In genomic region chr9:113837001-113837400, GRCm38 (mm10) we compare ENCODE assay signal across 26 mouse cellular contexts.
"Had no signal": no experiment of that assay in that cellular context is flagged by ENCODE, and none has a peak within 500 bp of the region (broad histone marks: within the 10 kb centered on the region; RNA-seq: fewer than 3 reads in every experiment).

No protein-coding gene starts in this region.

- H3K9ac ChIP-seq: heart, embryonic 13.5 days; heart, embryonic 15.5 days; hindbrain, embryonic 13.5 days; hindbrain, embryonic 15.5 days; kidney, embryonic 15.5 days; limb, embryonic 13.5 days; limb, embryonic 15.5 days; liver, embryonic 12.5 days had no signal

- H3K27ac ChIP-seq: gastrocnemius, adult 2 months; heart, embryonic 10.5 days; heart, embryonic 13.5 days; heart, embryonic 15.5 days; hindbrain, embryonic 13.5 days; hindbrain, embryonic 15.5 days; hindbrain, postnatal 0 days; kidney, embryonic 15.5 days; kidney, postnatal 0 days; limb, embryonic 13.5 days; limb, embryonic 15.5 days; liver, embryonic 12.5 days had no signal

- H3K9me3 ChIP-seq: heart, embryonic 10.5 days; heart, embryonic 13.5 days; heart, embryonic 15.5 days; hindbrain, embryonic 13.5 days; hindbrain, embryonic 15.5 days; kidney, embryonic 15.5 days; limb, embryonic 13.5 days; limb, embryonic 15.5 days; liver, embryonic 12.5 days had no signal

- ATAC-seq: intestine, embryonic 16.5 days; liver, embryonic 12.5 days had no signal

- H3K27me3 ChIP-seq: heart, embryonic 13.5 days; heart, embryonic 15.5 days; hindbrain, embryonic 13.5 days; hindbrain, embryonic 15.5 days; kidney, embryonic 15.5 days; limb, embryonic 13.5 days; limb, embryonic 15.5 days; liver, embryonic 12.5 days had no signal

- H3K4me1 ChIP-seq: heart, embryonic 10.5 days; heart, embryonic 13.5 days; heart, embryonic 15.5 days; hindbrain, embryonic 13.5 days; hindbrain, embryonic 15.5 days; limb, embryonic 13.5 days; limb, embryonic 15.5 days; liver, embryonic 12.5 days had no signal

- H3K36me3 ChIP-seq: heart, embryonic 15.5 days; limb, embryonic 13.5 days had no signal

- H3K4me2 ChIP-seq: heart, embryonic 13.5 days; heart, embryonic 15.5 days; hindbrain, embryonic 13.5 days; hindbrain, embryonic 15.5 days; kidney, embryonic 15.5 days; limb, embryonic 13.5 days; limb, embryonic 15.5 days; liver, embryonic 12.5 days had no signal

- H3K4me3 ChIP-seq: gastrocnemius, adult 2 months; heart, embryonic 10.5 days; heart, embryonic 13.5 days; heart, embryonic 15.5 days; hindbrain, embryonic 13.5 days; hindbrain, embryonic 15.5 days; kidney, embryonic 15.5 days; limb, embryonic 13.5 days; limb, embryonic 15.5 days; liver, embryonic 12.5 days had no signal

- DNase-seq: gastrocnemius, adult 2 months; gastrocnemius, postnatal 10 days; gastrocnemius, postnatal 25 days; heart, adult 18-20 months; heart, postnatal 14 days; heart, postnatal 36 days; kidney, adult 11 months; kidney, adult 2 months; kidney, adult 9 months; kidney, postnatal 14 days; kidney, postnatal 36 days; layer of hippocampus, adult 9-11 months; layer of hippocampus, postnatal 36 days; left cerebral cortex, postnatal 4 days had no signal
